Mouse (Mus musculus): ENCODE data around the gene Vmn1r212. TPM values are rescaled to one million over a fixed set of nuclear protein-coding genes. Genes with fewer than 3 reads are reported as not detected.
"Not testable (repeated sequence)": the region's sequence is repeated elsewhere in the genome, so short reads cannot be mapped to it uniquely, and the experiment has no call there.

Vmn1r212 gene
- polyA plus RNA-seq (2016; fragmentation: Nextera tagmentation; extraction: Ambion mirVana) = not detected in 2 replicates

DNA sequence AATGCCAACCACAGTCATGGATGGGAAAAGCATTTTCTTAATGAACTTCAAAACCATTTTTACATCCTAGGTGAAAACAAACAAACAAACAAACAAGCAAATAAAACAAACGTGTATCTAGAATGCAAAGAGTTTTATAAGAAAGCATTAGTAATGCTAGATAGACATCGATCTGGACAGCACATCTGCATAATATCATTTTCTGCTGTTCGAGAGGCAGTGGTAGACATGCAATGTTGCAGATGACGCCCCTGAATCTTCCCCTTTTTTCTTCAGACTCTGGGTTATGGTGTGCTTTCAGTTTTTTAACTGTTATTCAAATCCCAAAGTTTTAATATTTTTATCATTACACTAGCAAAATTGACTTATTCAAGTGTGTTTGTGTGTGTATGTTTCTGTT lies at the start of gene Vmn1r212:
Vmn1r212 (minus strand) TSS at position 101 of the 400 bp plus-strand sequence.
- Histone ChIP-seq H3K9me3 (no peaks in the 10 kb centered on the region), H3K27me3 (no peaks in the 10 kb centered on the region), H3K36me3 (no peaks in the 10 kb centered on the region), H3K4me2 (replicated peaks) (no peak within 1 kb of the TSS), H3K9ac (no peak within 1 kb of the TSS), H3K4me1 (no peaks in the 10 kb centered on the region), H3K4me3 (no peak within 1 kb of the TSS), H3K27ac (no peak within 1 kb of the TSS)
- ATAC-seq (ENCODE audit: insufficient number of reproducible peaks, insufficient read depth, low FRiP score, low TSS enrichment) = no peak
- 84% methylated on average over 4 of the region's 4 CpGs for WGBS

DNA sequence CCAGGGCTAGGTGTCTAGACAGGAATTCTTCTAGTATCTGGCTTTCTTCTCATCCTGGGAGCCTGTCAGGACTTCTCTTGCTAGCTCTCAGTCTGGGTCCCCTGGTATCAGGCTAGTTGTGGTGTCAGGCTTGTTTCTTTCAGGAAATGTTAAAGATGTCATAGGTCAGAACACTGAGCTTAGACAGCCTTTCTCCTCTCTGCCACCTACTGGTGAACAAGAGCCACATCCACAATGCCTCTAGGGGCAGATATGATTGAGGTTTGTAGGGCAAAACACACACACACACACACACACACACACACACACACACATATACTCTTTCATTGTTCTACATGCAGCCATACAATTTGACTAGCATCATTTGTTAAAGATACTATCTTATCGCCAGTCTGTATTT lies 4.7 kb downstream of the Vmn1r212 start:
- 82% methylated on average over 1 of the region's 1 CpGs for WGBS
- ATAC-seq (ENCODE audit: insufficient number of reproducible peaks, insufficient read depth, low FRiP score, low TSS enrichment) = no peak
- no peak overlapping the region for H3K27ac ChIP-seq
- no peaks in the 10 kb centered on the region for H3K36me3 ChIP-seq
- no peak overlapping the region for H3K9ac ChIP-seq
- no peaks in the 10 kb centered on the region for H3K27me3 ChIP-seq
- H3K4me3 ChIP-seq = no peak overlapping the region
- no peaks in the 10 kb centered on the region for H3K9me3 ChIP-seq
- H3K4me1 ChIP-seq = no peaks in the 10 kb centered on the region
- H3K4me2 ChIP-seq (replicated peaks) = no peak overlapping the region

GRCm38 (mm10) chr13:22857461-22857860 lies 26.5 kb downstream of the Vmn1r212 start, which contains the start of gene Vmn1r211:
TSS of gene Vmn1r211 (minus strand) at chr13:22857561.
- H3K9me3 ChIP-seq = no peaks in the 10 kb centered on the region
- H3K4me3 ChIP-seq = no peak within 1 kb of the TSS
- no peak for ATAC-seq (ENCODE audit: insufficient number of reproducible peaks, insufficient read depth, low FRiP score, low TSS enrichment)
- no peak within 1 kb of the TSS for H3K9ac ChIP-seq
- no peaks in the 10 kb centered on the region for H3K36me3 ChIP-seq
- no peak within 1 kb of the TSS for H3K4me2 ChIP-seq (replicated peaks)
- no peaks in the 10 kb centered on the region for H3K27me3 ChIP-seq
- no peak within 1 kb of the TSS for H3K27ac ChIP-seq
- no peaks in the 10 kb centered on the region for H3K4me1 ChIP-seq
- 85% methylated on average over 1 of the region's 1 CpGs for WGBS

DNA sequence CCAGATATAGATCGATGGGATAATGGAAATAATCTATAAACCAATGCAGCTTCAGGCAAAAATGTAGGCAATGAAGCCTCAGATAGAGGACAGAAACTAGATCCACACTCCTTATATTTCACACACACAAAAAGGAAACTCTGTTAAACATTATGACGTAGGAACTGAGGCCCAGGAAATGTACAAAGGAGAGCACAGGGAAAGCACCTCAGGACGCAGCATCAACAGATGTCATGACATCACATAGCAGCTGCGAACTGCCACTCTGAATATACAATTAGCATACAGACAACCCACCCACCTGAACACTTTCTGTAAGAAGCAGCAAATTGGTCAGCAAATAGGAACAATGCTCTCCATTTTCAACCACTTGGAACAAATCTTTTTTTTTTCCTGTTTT lies 29.2 kb downstream of the Vmn1r212 start:
- Histone ChIP-seq H3K4me3 (no peak overlapping the region), H3K9ac (no peak overlapping the region), H3K27ac (no peak overlapping the region), H3K27me3 (no peaks in the 10 kb centered on the region), H3K4me2 (replicated peaks) (no peak overlapping the region), H3K36me3 (no peaks in the 10 kb centered on the region), H3K9me3 (no peaks in the 10 kb centered on the region), H3K4me1 (no peaks in the 10 kb centered on the region)
- no peak for ATAC-seq (ENCODE audit: insufficient number of reproducible peaks, insufficient read depth, low FRiP score, low TSS enrichment)
- 66% methylated on average over 4 of the region's 4 CpGs for WGBS

DNA sequence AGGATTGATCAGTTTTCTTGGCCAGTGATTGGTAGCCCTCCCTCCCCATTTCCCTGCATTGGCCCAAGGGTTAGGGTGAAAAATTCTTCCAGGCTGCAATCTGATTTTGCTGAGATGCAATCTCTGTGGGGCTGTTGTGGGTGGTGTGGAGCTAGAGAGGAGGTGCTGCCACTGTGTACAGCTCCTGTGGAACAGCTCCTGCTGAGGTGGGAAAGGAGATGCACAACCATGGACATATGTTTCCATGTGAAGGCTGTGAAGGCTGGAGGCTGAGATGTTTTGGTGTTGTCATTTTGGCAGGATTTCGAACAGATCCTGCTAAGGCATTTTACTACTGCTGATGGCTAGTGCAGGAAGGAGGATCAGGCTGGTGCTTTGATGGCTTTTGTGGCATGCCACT lies 37.2 kb downstream of the Vmn1r212 start:
- Histone ChIP-seq H3K9ac (no peak overlapping the region), H3K36me3 (no peaks in the 10 kb centered on the region), H3K27me3 (no peaks in the 10 kb centered on the region), H3K4me2 (replicated peaks) (no peak overlapping the region), H3K27ac (no peak overlapping the region), H3K4me1 (no peaks in the 10 kb centered on the region), H3K9me3 (no peaks in the 10 kb centered on the region), H3K4me3 (no peak overlapping the region)
- WGBS = 82% methylated on average over 1 of the region's 1 CpGs
- ATAC-seq (ENCODE audit: insufficient number of reproducible peaks, insufficient read depth, low FRiP score, low TSS enrichment) = no peak

- H3K4me2 ChIP-seq (replicated peaks); H3K36me3 ChIP-seq; H3K9ac ChIP-seq; H3K9me3 ChIP-seq; H3K27ac ChIP-seq; H3K4me1 ChIP-seq; H3K27me3 ChIP-seq; ATAC-seq (ENCODE audit: insufficient number of reproducible peaks, insufficient read depth, low FRiP score, low TSS enrichment); H3K4me3 ChIP-seq: not testable (repeated sequence)
- 54% methylated on average over 3 of the region's 3 CpGs for WGBS
Observed at GRCm38 (mm10) chr13:22844304-22844703, 39.7 kb downstream of the Vmn1r212 start.

Other genes with a start within 250 kb of the Vmn1r212 start
- gene Vmn1r207-ps, start 154.6 kb downstream of the Vmn1r212 start, polyA plus RNA-seq (2016; fragmentation: Nextera tagmentation; extraction: Ambion mirVana) = not detected in 2 replicates
- gene Vmn1r208, start 106.8 kb downstream of the Vmn1r212 start, polyA plus RNA-seq (2016; fragmentation: Nextera tagmentation; extraction: Ambion mirVana) = not detected in 2 replicates
- gene Vmn1r209, start 74.5 kb downstream of the Vmn1r212 start, polyA plus RNA-seq (2016; fragmentation: Nextera tagmentation; extraction: Ambion mirVana) = not detected in 2 replicates
- gene Vmn1r210, start 52.9 kb downstream of the Vmn1r212 start, polyA plus RNA-seq (2016; fragmentation: Nextera tagmentation; extraction: Ambion mirVana) = not detected in 2 replicates
- gene Vmn1r211, start 26.6 kb downstream of the Vmn1r212 start, polyA plus RNA-seq (2016; fragmentation: Nextera tagmentation; extraction: Ambion mirVana) = not detected in 2 replicates
- not detected in 2 replicates for gene Vmn1r213, start 123.5 kb upstream of the Vmn1r212 start, polyA plus RNA-seq (2016; fragmentation: Nextera tagmentation; extraction: Ambion mirVana)
- not detected in 2 replicates for gene Vmn1r214, start 146.2 kb upstream of the Vmn1r212 start, polyA plus RNA-seq (2016; fragmentation: Nextera tagmentation; extraction: Ambion mirVana)
- gene Vmn1r215, start 183.8 kb upstream of the Vmn1r212 start, polyA plus RNA-seq (2016; fragmentation: Nextera tagmentation; extraction: Ambion mirVana) = not detected in 2 replicates
- gene Vmn1r217, start 234.0 kb upstream of the Vmn1r212 start, polyA plus RNA-seq (2016; fragmentation: Nextera tagmentation; extraction: Ambion mirVana) = not detected in 2 replicates
- gene Vmn1r218, start 248.9 kb upstream of the Vmn1r212 start, polyA plus RNA-seq (2016; fragmentation: Nextera tagmentation; extraction: Ambion mirVana) = not detected in 2 replicates

All from embryonic facial prominence, embryonic 12.5 days (tissue).